Mouse (Mus musculus) stomach, postnatal 0 days (tissue): Measurements from ENCODE around the gene Ryr2. TPM values are rescaled to one million over a fixed set of nuclear protein-coding genes. Genes with fewer than 3 reads are reported as not detected.

Experiments
- ATAC-seq: fragments of 200-750 bp; cut with Nextera tagmentation; 2 replicates; pipeline ENCODE4 v1.8.0; 2017; ENCODE audit not compliant: low FRiP score, low TSS enrichment
- DNase-seq: peaks from one replicate; pipeline ENCODE4 v3.0.0-alpha.2; 2016; ENCODE audit warnings: low spot score
- H3K27ac ChIP-seq: fragments of 300-500 bp; sonication (generic); replicated peaks from 2 replicates; pipeline ENCODE4 v1.5.1; 2014; ENCODE audit warnings: mild to moderate bottlenecking, control low read depth
- H3K27me3 ChIP-seq: fragments of 300-500 bp; sonication (generic); 2 replicates; pipeline ENCODE4 v1.6.1; 2014; ENCODE audit warnings: low read length; ENCODE audit not compliant: control insufficient read depth, insufficient read depth
- H3K36me3 ChIP-seq: fragments of 300-500 bp; sonication (generic); 2 replicates; pipeline ENCODE4 v1.6.1; 2014; ENCODE audit warnings: low read length, mixed read lengths; ENCODE audit not compliant: control insufficient read depth, insufficient read depth
- H3K4me1 ChIP-seq: fragments of 300-500 bp; sonication (generic); replicated peaks from 2 replicates; pipeline ENCODE4 v1.6.1; 2014; ENCODE audit warnings: antibody characterized with exemption; ENCODE audit not compliant: control insufficient read depth, insufficient read depth
- H3K4me2 ChIP-seq: fragments of 300-500 bp; sonication (generic); replicated peaks from 2 replicates; pipeline ENCODE4 v1.6.1; 2014; ENCODE audit warnings: low read depth, mild to moderate bottlenecking, control low read depth, moderate library complexity
- H3K4me3 ChIP-seq: fragments of 300-500 bp; sonication (generic); 2 replicates; pipeline ENCODE4 v1.5.1; 2014; ENCODE audit warnings: low read depth, low read length, control low read depth
- H3K9ac ChIP-seq: fragments of 300-500 bp; sonication (generic); 2 replicates; pipeline ENCODE4 v1.6.1; 2014; ENCODE audit warnings: mild to moderate bottlenecking, low read length, control low read depth, mixed read lengths
- H3K9me3 ChIP-seq: fragments of 300-500 bp; sonication (generic); 2 replicates; pipeline ENCODE4 v1.6.1; 2016; ENCODE audit warnings: low read length; ENCODE audit not compliant: control insufficient read depth
- CTCF ChIP-seq: IDR thresholded peaks from 2 replicates; pipeline ENCODE4 v1.5.1; 2016; ENCODE audit warnings: antibody characterized with exemption, low read depth, mild to moderate bottlenecking, moderate library complexity
- EP300 ChIP-seq: optimal IDR thresholded peaks from 2 replicates; pipeline ENCODE3; 2016; ENCODE audit warnings: antibody characterized with exemption
- WGBS: fragments of 180-500 bp; shearing (Covaris S2); extraction: QIAGEN DNeasy Blood & Tissue Kit; methylation state at CpG from one replicate; pipeline ENCODE4 v1.1.7; 2014; 5-methylcytosine and 5-hydroxymethylcytosine counted together
- polyA plus RNA-seq: library from polyadenylated mRNA; unstranded; fragments of >200 nt; fragmentation: Nextera tagmentation; extraction: Ambion mirVana; gene quantifications from 2 replicates; pipeline ENCODE4 v1.2.1, GENCODE M21; 2015

Ryr2 gene
- polyA plus RNA-seq, 1 experiment from 2014 or later = 0.61 TPM

- Histone ChIP-seq H3K4me3 (no peak overlapping the region), H3K4me2 (no peak overlapping the region), H3K27ac (no peak overlapping the region), H3K9me3 (no peaks in the 10 kb centered on the region), H3K9ac (no peak overlapping the region), H3K27me3 (peaks cover 8% of the 10 kb centered on the region; the same call in 1 of the 2 replicates), H3K4me1 (no peaks in the 10 kb centered on the region), H3K36me3 (no peaks in the 10 kb centered on the region)
- 69% methylated on average over 3 of the region's 3 CpGs for WGBS
- TF ChIP-seq CTCF (no peak), EP300 (no peak)
- DNase-seq (no peak), ATAC-seq (no peak)
Measured at GRCm38 (mm10) chr13:12103017-12103416, 3.7 kb downstream of the Ryr2 start.

DNA sequence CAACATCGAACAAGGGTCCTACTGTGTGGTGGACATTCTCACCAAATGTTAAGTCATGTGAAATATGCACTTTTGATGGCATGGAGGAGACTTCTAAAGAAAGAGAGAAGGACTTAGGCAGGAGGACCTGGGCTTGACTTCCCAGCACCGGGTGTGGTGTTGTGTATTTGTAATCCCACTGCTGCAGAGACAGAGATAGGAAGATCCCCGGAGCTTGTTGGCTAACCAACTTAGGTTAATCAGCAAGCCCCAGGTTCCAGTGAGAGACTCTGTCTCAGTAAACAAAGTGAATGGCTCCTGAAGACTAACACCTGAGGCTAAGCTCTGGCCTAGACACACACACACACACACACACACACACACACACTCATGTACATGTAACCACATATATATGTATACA lies 7.3 kb downstream of the Ryr2 start:
- DNase-seq (no peak), ATAC-seq (no peak)
- H3K9ac ChIP-seq = no peak overlapping the region
- H3K4me1 ChIP-seq = no peaks in the 10 kb centered on the region
- H3K27ac ChIP-seq = no peak overlapping the region
- H3K9me3 ChIP-seq = no peaks in the 10 kb centered on the region
- no peak overlapping the region for H3K4me3 ChIP-seq
- 80% methylated on average over 3 of the region's 3 CpGs for WGBS
- H3K4me2 ChIP-seq = no peak overlapping the region
- no peaks in the 10 kb centered on the region for H3K36me3 ChIP-seq
- no peaks in the 10 kb centered on the region for H3K27me3 ChIP-seq
- TF ChIP-seq CTCF = no peak
- TF ChIP-seq EP300 = no peak

GRCm38 (mm10) chr13:12098981-12099380 lies 7.8 kb downstream of the Ryr2 start:
- no peak overlapping the region for H3K27ac ChIP-seq
- H3K9me3 ChIP-seq = no peaks in the 10 kb centered on the region
- 78% methylated on average over 1 of the region's 1 CpGs for WGBS
- no peak overlapping the region for H3K4me2 ChIP-seq
- DNase-seq (no peak), ATAC-seq (no peak)
- no peaks in the 10 kb centered on the region for H3K27me3 ChIP-seq
- H3K4me1 ChIP-seq = no peaks in the 10 kb centered on the region
- TF ChIP-seq CTCF (no peak), EP300 (no peak)
- H3K36me3 ChIP-seq = no peaks in the 10 kb centered on the region
- H3K9ac ChIP-seq = no peak overlapping the region
- no peak overlapping the region for H3K4me3 ChIP-seq

DNA sequence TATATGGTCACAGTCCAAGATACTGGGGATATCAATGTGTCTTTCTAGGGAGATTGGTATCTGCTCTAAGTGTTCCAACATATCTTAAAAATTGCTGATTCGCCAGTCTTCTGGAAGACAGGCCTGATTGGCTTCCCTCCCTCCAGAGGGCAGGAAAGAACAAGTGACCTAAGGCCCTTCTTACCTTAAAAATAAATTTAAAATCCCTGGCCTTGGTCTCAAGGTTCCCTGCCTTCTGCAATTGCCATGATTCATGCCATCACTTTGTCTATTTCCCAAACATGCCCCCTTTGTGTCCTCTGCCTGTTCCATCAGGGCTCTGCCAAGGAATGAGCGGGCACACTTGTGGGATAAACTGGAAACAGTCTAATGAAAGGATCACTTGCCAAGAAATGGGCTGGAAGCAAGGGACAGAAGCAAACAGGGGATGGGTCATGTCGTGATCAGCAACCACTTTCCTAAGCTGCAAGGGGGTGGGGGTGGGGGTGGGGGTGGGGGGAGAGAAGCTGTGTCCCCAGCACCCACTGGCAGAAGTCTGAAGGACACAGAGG lies 10.3 kb downstream of the Ryr2 start:
- ATAC-seq = no peak
- H3K36me3 ChIP-seq = no peaks in the 10 kb centered on the region
- no peak overlapping the region for H3K4me3 ChIP-seq
- no peak for TF ChIP-seq CTCF
- no peak for TF ChIP-seq EP300
- no peaks in the 10 kb centered on the region for H3K9me3 ChIP-seq
- no peaks in the 10 kb centered on the region for H3K27me3 ChIP-seq
- H3K9ac ChIP-seq = no peak overlapping the region
- H3K4me1 ChIP-seq = no peaks in the 10 kb centered on the region
- 89% methylated on average over 3 of the region's 3 CpGs for WGBS
- DNase-seq = no peak
- no peak overlapping the region for H3K4me2 ChIP-seq
- H3K27ac ChIP-seq = no peak overlapping the region

GRCm38 (mm10) chr13:12094569-12094968 lies 12.2 kb downstream of the Ryr2 start:
- DNase-seq (no peak), ATAC-seq (no peak)
- no peaks in the 10 kb centered on the region for H3K27me3 ChIP-seq
- no peak overlapping the region for H3K4me3 ChIP-seq
- no peak overlapping the region for H3K9ac ChIP-seq
- TF ChIP-seq CTCF = no peak
- no peak for TF ChIP-seq EP300
- no peaks in the 10 kb centered on the region for H3K36me3 ChIP-seq
- WGBS = 78% methylated on average over 7 of the region's 7 CpGs
- H3K27ac ChIP-seq = no peak overlapping the region
- no peaks in the 10 kb centered on the region for H3K4me1 ChIP-seq
- H3K9me3 ChIP-seq = no peaks in the 10 kb centered on the region
- no peak overlapping the region for H3K4me2 ChIP-seq

DNA sequence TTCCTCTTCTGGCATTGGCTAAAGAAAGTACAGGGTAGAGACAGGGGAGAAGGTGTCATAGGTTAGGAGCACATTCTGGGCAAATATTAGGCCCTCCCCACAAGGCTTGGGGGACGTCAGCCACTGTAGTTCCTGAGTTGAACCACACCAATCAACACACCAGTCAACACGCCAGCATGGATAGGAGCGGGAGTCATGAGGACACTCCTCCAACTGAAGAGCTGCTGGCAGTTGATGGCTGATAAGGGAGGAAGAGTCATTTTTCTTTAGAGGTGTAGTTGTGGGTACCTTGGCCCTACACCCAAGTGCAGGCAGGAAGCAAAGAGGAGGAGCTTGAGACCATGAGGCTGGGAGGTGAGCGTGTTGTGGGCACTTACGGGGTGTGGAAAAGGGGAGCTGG lies 13.6 kb downstream of the Ryr2 start:
- DNase-seq = no peak
- no peaks in the 10 kb centered on the region for H3K9me3 ChIP-seq
- H3K4me2 ChIP-seq = no peak overlapping the region
- no peak overlapping the region for H3K27ac ChIP-seq
- WGBS = 85% methylated on average over 5 of the region's 5 CpGs
- H3K4me1 ChIP-seq = no peaks in the 10 kb centered on the region
- H3K9ac ChIP-seq = no peak overlapping the region
- ATAC-seq = no peak
- H3K4me3 ChIP-seq = no peak overlapping the region
- no peaks in the 10 kb centered on the region for H3K36me3 ChIP-seq
- TF ChIP-seq EP300 (no peak), CTCF (no peak)
- H3K27me3 ChIP-seq = no peaks in the 10 kb centered on the region
